Mouse (Mus musculus) limb, embryonic 12.5 days (tissue): ENCODE measurements at regions not wholly inside any gene's neighbourhood (a gene's known extent, or its start where the extent isn't known, plus 50 kb on each side); places are given as distances from the start of the nearest gene placed in this dataset.

Experiments
- ATAC-seq: fragments of 200-750 bp; cut with Nextera tagmentation; 2 replicates; pipeline ENCODE4 v1.8.0; 2017; ENCODE audit warnings: low read depth, moderate TSS enrichment; ENCODE audit not compliant: insufficient number of reproducible peaks, insufficient read depth, low FRiP score, low TSS enrichment
- H3K27ac ChIP-seq: fragments of 300-500 bp; sonication (generic); 2 replicates; pipeline ENCODE4 v1.5.1; 2016; ENCODE audit warnings: mild to moderate bottlenecking, moderate library complexity
- H3K27me3 ChIP-seq: fragments of 300-500 bp; sonication (generic); 2 replicates; pipeline ENCODE4 v1.6.1; 2016; ENCODE audit warnings: mild to moderate bottlenecking, moderate library complexity
- H3K36me3 ChIP-seq: fragments of 300-500 bp; sonication (generic); 2 replicates; pipeline ENCODE4 v1.6.1; 2016; ENCODE audit warnings: mild to moderate bottlenecking, moderate library complexity
- H3K4me1 ChIP-seq: fragments of 300-500 bp; sonication (generic); replicated peaks from 2 replicates; pipeline ENCODE4 v1.6.1; 2016
- H3K4me2 ChIP-seq: fragments of 300-500 bp; sonication (generic); 2 replicates; pipeline ENCODE4 v1.6.1; 2016; ENCODE audit warnings: mild to moderate bottlenecking, moderate library complexity
- H3K4me3 ChIP-seq: fragments of 300-500 bp; sonication (generic); replicated peaks from 2 replicates; pipeline ENCODE4 v1.5.1; 2016; ENCODE audit warnings: mild to moderate bottlenecking
- H3K9ac ChIP-seq: fragments of 300-500 bp; sonication (generic); replicated peaks from 2 replicates; pipeline ENCODE4 v1.6.1; 2016; ENCODE audit warnings: mild to moderate bottlenecking, moderate library complexity
- H3K9me3 ChIP-seq: fragments of 300-500 bp; sonication (generic); 2 replicates; pipeline ENCODE4 v1.6.1; 2016; ENCODE audit warnings: mild to moderate bottlenecking, moderate library complexity
- WGBS: fragments of 180-500 bp; shearing (Covaris S2); methylation state at CpG from one replicate; pipeline ENCODE4 v1.1.7; 2016; 5-methylcytosine and 5-hydroxymethylcytosine counted together

- no peaks in the 10 kb centered on the region for H3K36me3 ChIP-seq
- H3K4me2 ChIP-seq = no peak overlapping the region
- peaks cover 14% of the 10 kb centered on the region for H3K4me1 ChIP-seq
- H3K27ac ChIP-seq = no peak overlapping the region
- WGBS = 90% methylated on average over 4 of the region's 4 CpGs
- H3K27me3 ChIP-seq = no peaks in the 10 kb centered on the region
- H3K9me3 ChIP-seq = no peaks in the 10 kb centered on the region
- no peak overlapping the region for H3K4me3 ChIP-seq
- no peak for ATAC-seq
- H3K9ac ChIP-seq = no peak overlapping the region
These were observed 240.9 kb upstream of the Gm5148 start for GRCm38 (mm10) chr3:37965221-37965620.

- H3K4me3 ChIP-seq = no peak overlapping the region
- 72% methylated on average over 5 of the region's 5 CpGs for WGBS
- H3K9me3 ChIP-seq = no peaks in the 10 kb centered on the region
- H3K27ac ChIP-seq = no peak overlapping the region
- H3K27me3 ChIP-seq = no peaks in the 10 kb centered on the region
- peaks cover 14% of the 10 kb centered on the region for H3K4me1 ChIP-seq
- H3K36me3 ChIP-seq = no peaks in the 10 kb centered on the region
- no peak overlapping the region for H3K9ac ChIP-seq
- H3K4me2 ChIP-seq = no peak overlapping the region
- no peak for ATAC-seq
These were observed 239.8 kb upstream of the Gm5148 start for GRCm38 (mm10) chr3:37964083-37964482.

GRCm38 (mm10) chr3:37962811-37963210 is 238.5 kb upstream of the Gm5148 start:
- Histone ChIP-seq H3K4me2 (no peak overlapping the region), H3K9me3 (no peaks in the 10 kb centered on the region)
- 77% methylated on average over 8 of the region's 8 CpGs for WGBS

DNA sequence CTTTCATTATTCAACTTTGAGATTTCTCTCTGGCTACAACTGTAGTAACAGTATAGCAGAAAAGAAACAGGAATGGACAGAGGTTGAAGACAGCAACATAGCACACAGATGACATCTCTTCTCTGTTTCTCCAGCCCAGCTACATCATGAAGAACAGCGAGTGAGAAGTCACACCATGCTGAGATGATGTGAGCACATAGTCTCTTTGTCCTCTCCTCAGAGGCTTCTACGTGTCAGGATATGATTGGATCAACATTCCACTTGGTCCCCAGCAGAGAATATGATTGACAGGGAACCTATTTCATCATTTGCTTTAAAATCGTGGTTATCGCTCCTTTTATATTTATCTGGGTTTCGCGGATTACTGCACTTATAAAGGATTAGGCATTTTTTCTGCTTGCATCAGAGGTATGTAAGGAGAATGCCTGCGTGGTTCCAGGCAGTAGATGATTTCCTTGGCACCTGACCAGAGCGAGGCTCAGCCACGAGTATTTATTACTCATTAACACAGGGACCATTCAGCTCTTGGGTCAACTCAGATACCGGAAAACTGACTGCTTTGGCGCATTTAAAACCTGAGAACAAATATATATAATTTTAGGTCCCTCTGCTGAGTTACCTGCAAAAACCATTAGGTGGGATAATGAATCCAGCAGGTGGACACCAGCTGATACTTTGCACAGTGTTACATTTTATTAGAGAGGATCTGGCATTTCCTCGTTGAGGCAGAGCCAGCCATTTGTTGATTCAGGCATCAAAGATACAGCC is 237.9 kb upstream of the Gm5148 start:
- Histone ChIP-seq H3K27ac (peak overlapping the region; percentile 25; the same call in 1 of the 2 replicates), H3K4me2 (no peak overlapping the region), H3K4me1 (peaks cover 14% of the 10 kb centered on the region), H3K4me3 (no peak overlapping the region), H3K9ac (no peak overlapping the region), H3K9me3 (no peaks in the 10 kb centered on the region), H3K27me3 (no peaks in the 10 kb centered on the region), H3K36me3 (no peaks in the 10 kb centered on the region)
- no peak for ATAC-seq
- WGBS = 58% methylated on average over 12 of the region's 12 CpGs

More at GRCm38 (mm10) chr3:37962811-37963210, 238.5 kb upstream of the Gm5148 start:
- Histone ChIP-seq H3K27me3 (no peaks in the 10 kb centered on the region), H3K36me3 (no peaks in the 10 kb centered on the region), H3K27ac (peak overlapping the region; percentile 25; the same call in 1 of the 2 replicates), H3K9ac (no peak overlapping the region), H3K4me1 (peaks cover 14% of the 10 kb centered on the region), H3K4me3 (no peak overlapping the region)
- no peak for ATAC-seq

DNA sequence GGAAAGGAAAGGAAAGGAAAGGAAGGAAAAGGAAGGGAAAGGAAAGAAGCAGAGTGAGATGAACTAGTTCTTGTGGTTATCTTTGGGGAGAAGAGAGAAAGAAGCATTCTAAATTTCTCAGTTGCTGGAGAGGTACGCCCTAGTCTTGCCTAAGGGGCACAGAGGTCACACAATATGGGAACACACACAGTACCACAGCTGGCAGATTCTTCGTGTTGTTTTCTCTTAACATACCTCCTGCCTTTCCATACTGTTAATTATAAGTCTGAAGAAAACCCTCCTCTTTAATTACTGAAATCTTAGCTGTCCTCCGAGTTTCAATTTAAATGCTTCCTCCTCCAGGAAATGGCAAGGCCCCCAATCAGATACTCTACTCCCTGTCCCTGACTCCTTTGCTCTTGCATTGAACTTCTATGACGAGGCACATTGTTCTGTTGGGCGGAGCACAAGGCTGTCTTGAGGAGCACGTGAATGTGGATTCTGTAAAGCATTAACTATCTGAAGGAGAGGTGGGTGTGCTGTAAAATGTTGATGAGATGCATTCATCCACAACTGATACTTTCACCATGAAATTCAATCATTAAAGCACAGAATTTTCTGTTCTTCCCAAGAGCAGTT is 234.2 kb upstream of the Gm5148 start:
- no peak for ATAC-seq
- 38% methylated on average over 6 of the region's 6 CpGs for WGBS

DNA sequence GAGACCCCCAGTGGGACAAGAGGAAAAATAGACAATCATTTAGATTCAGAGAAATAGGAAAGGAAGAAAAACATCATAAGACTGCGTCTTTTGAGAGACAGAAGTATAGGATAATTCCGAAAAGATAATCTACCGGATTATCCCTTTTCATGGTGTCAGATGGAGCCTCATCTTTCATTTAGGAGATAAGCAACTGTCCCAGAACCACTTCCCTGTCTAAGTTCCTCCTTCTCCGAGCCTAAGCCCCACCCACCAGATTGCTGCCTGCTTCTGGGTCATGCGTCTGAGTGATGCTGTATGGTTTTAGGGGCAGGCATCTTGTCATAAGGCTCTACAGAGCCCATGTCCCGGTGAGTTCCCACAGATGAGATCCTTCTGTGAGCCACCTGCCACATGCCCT is 232.3 kb upstream of the Gm5148 start:
- WGBS = 92% methylated on average over 6 of the region's 6 CpGs
- Histone ChIP-seq H3K27ac (no peak overlapping the region), H3K27me3 (no peaks in the 10 kb centered on the region), H3K4me2 (no peak overlapping the region), H3K9me3 (0 out of 2 replicates have a peak, but pooled peaks cover under 1% of the 10 kb centered on the region), H3K9ac (no peak overlapping the region), H3K4me1 (0 out of 2 replicates have a peak, but pooled peaks cover 3% of the 10 kb centered on the region), H3K36me3 (no peaks in the 10 kb centered on the region), H3K4me3 (no peak overlapping the region)
- no peak for ATAC-seq

More for the DNA sequence above, 234.2 kb upstream of the Gm5148 start:
- Histone ChIP-seq H3K4me2 (no peak overlapping the region), H3K36me3 (no peaks in the 10 kb centered on the region), H3K4me3 (no peak overlapping the region), H3K9ac (no peak overlapping the region), H3K27me3 (no peaks in the 10 kb centered on the region), H3K9me3 (no peaks in the 10 kb centered on the region), H3K27ac (no peak overlapping the region), H3K4me1 (peaks cover 14% of the 10 kb centered on the region)

GRCm38 (mm10) chr3:37952891-37953290 is 228.6 kb upstream of the Gm5148 start:
- no peaks in the 10 kb centered on the region for H3K27me3 ChIP-seq
- H3K4me1 ChIP-seq = no peaks in the 10 kb centered on the region
- no peaks in the 10 kb centered on the region for H3K36me3 ChIP-seq
- WGBS = 57% methylated on average over 3 of the region's 3 CpGs
- no peak overlapping the region for H3K9ac ChIP-seq
- H3K4me3 ChIP-seq = no peak overlapping the region
- H3K9me3 ChIP-seq = peaks cover 16% of the 10 kb centered on the region
- no peak overlapping the region for H3K27ac ChIP-seq
- H3K4me2 ChIP-seq = no peak overlapping the region
- no peak for ATAC-seq

DNA sequence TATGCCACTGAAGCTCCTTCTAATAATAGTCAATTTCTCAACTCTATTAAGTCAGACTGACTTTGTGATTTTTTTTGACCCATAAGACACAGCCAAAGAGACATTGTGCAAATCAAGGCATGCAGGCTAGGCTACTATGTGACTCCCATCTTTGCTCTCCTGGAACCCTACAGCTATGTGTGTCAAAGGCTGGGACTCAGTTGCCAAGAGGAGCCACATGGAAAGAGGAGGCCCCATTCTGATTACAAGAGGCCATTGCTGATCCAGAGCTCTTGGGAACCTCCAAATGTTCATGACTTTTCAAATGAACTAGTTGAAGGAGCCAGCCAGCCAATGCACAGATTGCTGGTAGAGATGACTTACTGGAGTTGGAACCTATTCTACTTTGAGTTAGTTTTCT is 228.0 kb upstream of the Gm5148 start:
- ATAC-seq = no peak

GRCm38 (mm10) chr3:37943661-37944060 is 219.4 kb upstream of the Gm5148 start:
- no peak for ATAC-seq

More for the DNA sequence above, 228.0 kb upstream of the Gm5148 start:
- no peak overlapping the region for H3K4me2 ChIP-seq
- H3K9me3 ChIP-seq = peaks cover 16% of the 10 kb centered on the region
- no peak overlapping the region for H3K4me3 ChIP-seq
- no peak overlapping the region for H3K27ac ChIP-seq
- no peak overlapping the region for H3K9ac ChIP-seq
- H3K4me1 ChIP-seq = no peaks in the 10 kb centered on the region
- H3K27me3 ChIP-seq = no peaks in the 10 kb centered on the region
- no peaks in the 10 kb centered on the region for H3K36me3 ChIP-seq

GRCm38 (mm10) chr3:37940016-37940415 is 215.7 kb upstream of the Gm5148 start:
- no peak for ATAC-seq
- H3K9me3 ChIP-seq = no peaks in the 10 kb centered on the region
- no peaks in the 10 kb centered on the region for H3K27me3 ChIP-seq
- no peak overlapping the region for H3K4me3 ChIP-seq
- H3K27ac ChIP-seq = no peak overlapping the region
- peaks cover 36% of the 10 kb centered on the region for H3K4me1 ChIP-seq
- H3K9ac ChIP-seq = no peak overlapping the region
- WGBS = 95% methylated on average over 3 of the region's 3 CpGs
- no peak overlapping the region for H3K4me2 ChIP-seq
- no peaks in the 10 kb centered on the region for H3K36me3 ChIP-seq

More at GRCm38 (mm10) chr3:37943661-37944060, 219.4 kb upstream of the Gm5148 start:
- Histone ChIP-seq H3K27ac (no peak overlapping the region), H3K27me3 (no peaks in the 10 kb centered on the region), H3K36me3 (no peaks in the 10 kb centered on the region), H3K9ac (no peak overlapping the region), H3K9me3 (no peaks in the 10 kb centered on the region), H3K4me1 (peaks cover under 1% of the 10 kb centered on the region; the same call in 1 of the 2 replicates), H3K4me3 (no peak overlapping the region), H3K4me2 (no peak overlapping the region)

- Histone ChIP-seq H3K36me3 (no peaks in the 10 kb centered on the region), H3K9me3 (no peaks in the 10 kb centered on the region), H3K4me1 (peaks cover 40% of the 10 kb centered on the region), H3K4me2 (no peak overlapping the region), H3K27me3 (0 out of 2 replicates have a peak, but pooled peaks cover 2% of the 10 kb centered on the region), H3K27ac (no peak overlapping the region), H3K9ac (no peak overlapping the region), H3K4me3 (no peak overlapping the region)
- 94% methylated on average over 11 of the region's 11 CpGs for WGBS
- ATAC-seq = no peak
These were observed 214.6 kb upstream of the Gm5148 start for GRCm38 (mm10) chr3:37938870-37939269.
